Mouse (Mus musculus): ENCODE measurements around the gene Mus81. TPM values are rescaled to one million over a fixed set of nuclear protein-coding genes. Genes with fewer than 3 reads are reported as not detected.

The Mus81 gene
- total and polyA plus RNA-seq, 3 experiments, result 18.6 to 38.6 (median 21.6) TPM

DNA sequence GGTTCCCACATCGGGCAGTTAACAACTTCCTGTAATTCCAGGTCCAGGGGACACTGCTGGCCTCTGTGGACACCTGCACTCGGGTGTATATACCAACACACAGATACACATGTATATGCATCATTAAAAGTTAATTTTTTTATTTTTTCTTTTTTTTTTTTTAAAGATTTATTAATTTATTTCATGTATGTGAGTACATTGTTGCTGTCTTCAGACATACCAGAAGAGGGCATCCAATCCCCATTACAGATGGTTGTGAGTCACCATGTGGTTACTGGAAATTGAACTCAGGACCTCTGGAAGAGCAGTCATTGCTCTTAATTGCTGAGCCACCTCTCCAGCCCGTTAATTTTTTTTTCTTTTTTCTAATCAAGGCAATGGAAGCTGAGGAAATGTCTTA lies 15.3 kb downstream of the Mus81 start:
- no peaks in the 10 kb centered on the region for H3K4me1 ChIP-seq (ENCODE audit: control insufficient read depth, insufficient read depth, low read length)
- no peaks in the 10 kb centered on the region for H3K36me3 ChIP-seq (ENCODE audit: control insufficient read depth, insufficient read depth, low read length)
- TF ChIP-seq CTCF (IDR thresholded peaks at IDR 0.05) (peak; percentile 56), POLR2A (IDR thresholded peaks at IDR 0.05; ENCODE audit: insufficient read depth, low read depth, low read length) (no peak)
- 77% methylated on average over 3 of the region's 3 CpGs for WGBS
- no peak overlapping the region for H3K27ac ChIP-seq
- H3K9ac ChIP-seq (ENCODE audit: low read depth, low read length), result no peak overlapping the region
- H3K27me3 ChIP-seq (ENCODE audit: control insufficient read depth, insufficient read depth, low read length), result no peaks in the 10 kb centered on the region
- DNase-seq, result no peak
- intact Hi-C loops (cut with DNase I), result loop anchor here (1.0 kb wide), 1 partner anchor 14 kb away; no protein-coding TSS in a partner anchor
- no peak overlapping the region for H3K4me3 ChIP-seq
- no peaks in the 10 kb centered on the region for H3K79me2 ChIP-seq (replicated peaks; ENCODE audit: control insufficient read depth, insufficient read depth, low read length)

DNA sequence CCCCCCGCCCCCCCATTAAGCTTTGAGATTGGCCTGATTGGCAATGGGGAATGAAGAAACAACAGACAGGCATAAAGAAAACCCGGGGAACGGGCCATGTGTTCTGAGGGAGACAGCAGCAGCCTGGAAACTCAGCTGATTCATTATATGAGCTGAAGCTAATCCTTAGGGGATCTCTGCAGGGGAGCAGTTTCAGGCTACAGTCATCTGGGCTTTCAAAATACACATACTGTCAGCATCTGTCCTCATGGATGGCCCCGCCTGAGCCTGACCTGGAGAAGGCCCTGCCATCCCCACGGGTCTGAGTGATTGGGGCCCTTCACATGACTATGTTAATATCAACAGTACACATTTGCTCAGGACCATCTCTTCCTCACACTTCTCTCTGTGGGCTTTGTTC lies 16.4 kb downstream of the Mus81 start:
- TF ChIP-seq POLR2A (IDR thresholded peaks at IDR 0.05; ENCODE audit: insufficient read depth, low read depth, low read length) (no peak), EP300 (IDR thresholded peaks at IDR 0.05; ENCODE audit: insufficient read depth, low read depth, low read length) (no peak), CTCF (IDR thresholded peaks at IDR 0.05) (no peak)
- Histone ChIP-seq H3K9ac (ENCODE audit: low read depth, low read length) (no peak overlapping the region), H3K79me2 (replicated peaks; ENCODE audit: control insufficient read depth, insufficient read depth, low read length) (no peaks in the 10 kb centered on the region), H3K27me3 (ENCODE audit: control insufficient read depth, insufficient read depth, low read length) (no peaks in the 10 kb centered on the region), H3K4me1 (ENCODE audit: control insufficient read depth, insufficient read depth, low read length) (no peaks in the 10 kb centered on the region), H3K27ac (no peak overlapping the region), H3K36me3 (ENCODE audit: control insufficient read depth, insufficient read depth, low read length) (no peaks in the 10 kb centered on the region), H3K4me3 (no peak overlapping the region)
- intact Hi-C loops (cut with DNase I), result no loop called here
- WGBS, result 49% methylated on average over 5 of the region's 5 CpGs
- no peak for DNase-seq

DNA sequence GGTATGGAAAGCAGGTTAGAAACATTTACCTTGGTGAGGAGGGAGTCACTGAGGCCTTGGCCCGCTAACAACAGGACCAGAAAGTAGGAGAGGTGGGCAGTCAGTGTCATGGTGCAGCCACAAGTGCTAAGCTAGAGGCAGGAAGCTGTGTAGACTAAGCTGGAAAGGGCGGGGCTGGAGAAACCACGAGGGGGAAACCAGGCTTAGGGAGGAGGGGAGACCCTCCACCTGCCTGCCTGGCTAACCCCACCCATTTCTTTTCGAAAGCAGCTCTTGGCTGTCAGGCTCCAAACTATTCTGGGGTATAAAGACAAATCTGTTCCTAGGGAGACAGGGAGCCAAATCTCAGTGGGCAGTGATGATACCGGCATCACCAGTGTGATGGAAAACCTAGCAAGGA lies 19.8 kb downstream of the Mus81 start, which contains the start of gene Ctsw:
Ctsw (minus strand) TSS at position 134 of the 400 bp plus-strand sequence.
- Histone ChIP-seq H3K9ac (ENCODE audit: low read depth, low read length) (no peak within 1 kb of the TSS), H3K4me3 (no peak within 1 kb of the TSS), H3K27me3 (ENCODE audit: control insufficient read depth, insufficient read depth, low read length) (no peaks in the 10 kb centered on the region), H3K79me2 (replicated peaks; ENCODE audit: control insufficient read depth, insufficient read depth, low read length) (no peaks in the 10 kb centered on the region), H3K4me1 (ENCODE audit: control insufficient read depth, insufficient read depth, low read length) (peaks cover 3% of the 10 kb centered on the region), H3K27ac (no peak within 1 kb of the TSS), H3K36me3 (ENCODE audit: control insufficient read depth, insufficient read depth, low read length) (no peaks in the 10 kb centered on the region)
- TF ChIP-seq EP300 (IDR thresholded peaks at IDR 0.05; ENCODE audit: insufficient read depth, low read depth, low read length) (no peak), POLR2A (IDR thresholded peaks at IDR 0.05; ENCODE audit: insufficient read depth, low read depth, low read length) (no peak), CTCF (IDR thresholded peaks at IDR 0.05) (no peak)
- intact Hi-C loops (cut with DNase I), result no loop called here
- peak in 1 of 2 experiments; percentile 19 for DNase-seq
- 42% methylated on average over 5 of the region's 5 CpGs for WGBS

DNA sequence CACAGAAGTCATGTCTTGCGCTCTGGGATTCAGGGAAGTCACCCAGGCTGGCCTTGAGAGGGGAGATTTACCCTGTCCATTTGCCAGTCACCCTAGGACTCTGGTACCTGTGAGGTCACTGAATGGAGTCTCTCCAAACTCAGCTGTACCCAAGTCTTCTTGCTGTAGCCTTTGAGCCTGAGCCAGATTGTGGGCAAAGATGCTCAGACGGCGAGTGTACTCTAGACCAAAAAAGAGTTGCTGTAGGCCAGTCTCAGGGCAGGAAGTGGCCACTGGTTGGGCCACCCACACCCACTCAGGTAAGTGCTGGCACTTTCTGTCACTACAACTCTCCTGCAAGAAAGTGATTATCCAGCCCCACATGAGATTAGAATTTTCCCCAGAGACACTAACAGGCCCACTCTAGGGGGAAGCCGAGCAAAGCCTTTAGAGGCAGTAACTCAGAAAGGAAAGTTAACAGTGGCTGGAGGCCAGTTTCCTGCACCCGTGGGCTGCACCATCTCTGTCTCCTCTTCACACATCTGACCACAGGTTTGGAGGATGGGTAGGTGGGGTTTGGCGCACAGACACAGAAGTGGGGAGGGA lies 21.2 kb downstream of the Mus81 start:
- TF ChIP-seq POLR2A (IDR thresholded peaks at IDR 0.05; ENCODE audit: insufficient read depth, low read depth, low read length), result no peak
- no peak for TF ChIP-seq EP300 (IDR thresholded peaks at IDR 0.05; ENCODE audit: insufficient read depth, low read depth, low read length)
- no peak for TF ChIP-seq CTCF (IDR thresholded peaks at IDR 0.05)
- no peak for DNase-seq
- H3K4me3 ChIP-seq, result no peak overlapping the region
- H3K9ac ChIP-seq (ENCODE audit: low read depth, low read length), result no peak overlapping the region
- peaks cover 3% of the 10 kb centered on the region for H3K4me1 ChIP-seq (ENCODE audit: control insufficient read depth, insufficient read depth, low read length)
- intact Hi-C loops (cut with DNase I), result no loop called here
- no peak overlapping the region for H3K27ac ChIP-seq
- 68% methylated on average over 6 of the region's 6 CpGs for WGBS
- H3K79me2 ChIP-seq (replicated peaks; ENCODE audit: control insufficient read depth, insufficient read depth, low read length), result no peaks in the 10 kb centered on the region
- no peaks in the 10 kb centered on the region for H3K27me3 ChIP-seq (ENCODE audit: control insufficient read depth, insufficient read depth, low read length)
- H3K36me3 ChIP-seq (ENCODE audit: control insufficient read depth, insufficient read depth, low read length), result no peaks in the 10 kb centered on the region

DNA sequence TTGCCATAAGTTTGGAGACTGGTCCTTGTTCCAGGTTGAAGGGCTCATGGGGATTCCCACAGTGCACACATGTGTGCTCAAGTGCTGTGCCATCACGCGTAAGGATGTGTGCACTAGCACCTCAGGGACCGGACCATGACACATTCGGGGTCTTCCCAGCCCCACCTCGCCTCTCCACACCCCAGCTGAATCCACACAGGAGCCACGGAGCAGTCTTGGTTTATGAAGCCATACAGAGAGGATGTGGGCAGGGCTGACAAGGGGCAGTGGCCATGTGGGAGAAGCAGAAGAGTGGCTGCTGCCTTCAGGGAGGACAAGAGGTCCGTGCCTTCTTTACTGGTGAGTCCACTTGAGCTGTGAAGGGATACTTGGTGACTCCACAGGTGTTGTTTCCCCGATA lies 23.2 kb downstream of the Mus81 start:
- Histone ChIP-seq H3K27ac (no peak overlapping the region), H3K9ac (ENCODE audit: low read depth, low read length) (no peak overlapping the region), H3K4me1 (ENCODE audit: control insufficient read depth, insufficient read depth, low read length) (peaks cover 5% of the 10 kb centered on the region), H3K36me3 (ENCODE audit: control insufficient read depth, insufficient read depth, low read length) (no peaks in the 10 kb centered on the region), H3K27me3 (ENCODE audit: control insufficient read depth, insufficient read depth, low read length) (no peaks in the 10 kb centered on the region), H3K4me3 (no peak overlapping the region), H3K79me2 (replicated peaks; ENCODE audit: control insufficient read depth, insufficient read depth, low read length) (no peaks in the 10 kb centered on the region; the same call in 1 of the 2 replicates)
- 89% methylated on average over 8 of the region's 8 CpGs for WGBS
- no peak for DNase-seq
- intact Hi-C loops (cut with DNase I), result no loop called here
- no peak for TF ChIP-seq CTCF (IDR thresholded peaks at IDR 0.05)
- TF ChIP-seq POLR2A (IDR thresholded peaks at IDR 0.05; ENCODE audit: insufficient read depth, low read depth, low read length), result no peak
- TF ChIP-seq EP300 (IDR thresholded peaks at IDR 0.05; ENCODE audit: insufficient read depth, low read depth, low read length), result no peak

GRCm38 (mm10) chr19:5463791-5464562 lies 24.2 kb downstream of the Mus81 start:
- intact Hi-C loops (cut with DNase I), result no loop called here
- peaks cover 5% of the 10 kb centered on the region for H3K4me1 ChIP-seq (ENCODE audit: control insufficient read depth, insufficient read depth, low read length)
- no peak overlapping the region for H3K4me3 ChIP-seq
- H3K27ac ChIP-seq, result peak overlapping the region; percentile 34; the same call in 1 of the 2 replicates
- peak; percentile 93 for TF ChIP-seq CTCF (IDR thresholded peaks at IDR 0.05)
- TF ChIP-seq POLR2A (IDR thresholded peaks at IDR 0.05; ENCODE audit: insufficient read depth, low read depth, low read length), result no peak
- peak; percentile 76 for TF ChIP-seq EP300 (IDR thresholded peaks at IDR 0.05; ENCODE audit: insufficient read depth, low read depth, low read length)
- H3K27me3 ChIP-seq (ENCODE audit: control insufficient read depth, insufficient read depth, low read length), result no peaks in the 10 kb centered on the region
- no peak overlapping the region; the same call in 1 of the 2 replicates for H3K9ac ChIP-seq (ENCODE audit: low read depth, low read length)
- peak; percentile 62 to 72 for DNase-seq
- no peaks in the 10 kb centered on the region for H3K36me3 ChIP-seq (ENCODE audit: control insufficient read depth, insufficient read depth, low read length)
- WGBS, result 20% methylated on average over 15 of the region's 15 CpGs
- no peaks in the 10 kb centered on the region; the same call in 1 of the 2 replicates for H3K79me2 ChIP-seq (replicated peaks; ENCODE audit: control insufficient read depth, insufficient read depth, low read length)
